Mouse (Mus musculus): Measurements from ENCODE around the gene Mndal.
A peak's percentile ranks its signal among the peaks of the same experiment; 100 is the strongest.
"Not testable (repeated sequence)": the region's sequence is repeated elsewhere in the genome, so short reads cannot be mapped to it uniquely, and the experiment has no call there.

Mndal gene

GRCm38 (mm10) chr1:173941924-173942779 lies at the start of gene Mndal, which contains the start of gene Ifi203:
TSS of gene Mndal (minus strand) at chr1:173942491.
TSS of gene Ifi203 (minus strand) at chr1:173942672.
- DNase-seq: peak in 1 of 2 experiments; percentile 16

GRCm38 (mm10) chr1:173982694-173983305 lies 40.5 kb upstream of the Mndal start, which contains the start of gene Ifi202b:
TSS of gene Ifi202b (minus strand) at chr1:173982744.
- DNase-seq: not testable (repeated sequence)

- DNase-seq: not testable (repeated sequence)
Observed at GRCm38 (mm10) chr1:173981038-173981437, 38.7 kb upstream of the Mndal start.

- no peak for DNase-seq
Observed at GRCm38 (mm10) chr1:173977622-173978021, 35.3 kb upstream of the Mndal start.

- DNase-seq: no peak
Observed at GRCm38 (mm10) chr1:173973111-173973510, 30.8 kb upstream of the Mndal start.

GRCm38 (mm10) chr1:173961491-173961890 lies 19.2 kb upstream of the Mndal start:
- not testable (repeated sequence) for DNase-seq

- not testable (repeated sequence) for DNase-seq
Observed at GRCm38 (mm10) chr1:173959998-173960397, 17.7 kb upstream of the Mndal start.

- DNase-seq: not testable (repeated sequence)
Observed at GRCm38 (mm10) chr1:173955839-173956527, 13.7 kb upstream of the Mndal start.

- DNase-seq: no peak
Observed at GRCm38 (mm10) chr1:173955071-173955796, 12.9 kb upstream of the Mndal start.

- DNase-seq: no peak
Observed at GRCm38 (mm10) chr1:173953563-173953962, 11.3 kb upstream of the Mndal start.

GRCm38 (mm10) chr1:173949044-173949443 lies 6.8 kb upstream of the Mndal start:
- DNase-seq: peak in 1 of 2 experiments; percentile 14

GRCm38 (mm10) chr1:173942780-173943066 lies 432 bp upstream of the Mndal start:
- DNase-seq: peak in 1 of 2 experiments; percentile 11

GRCm38 (mm10) chr1:173941522-173941921 lies 769 bp downstream of the Mndal start:
- not testable (repeated sequence) for DNase-seq

- not testable (repeated sequence) for DNase-seq
Observed at GRCm38 (mm10) chr1:173919279-173919678, 23.0 kb downstream of the Mndal start.

GRCm38 (mm10) chr1:173914559-173914958 lies 27.7 kb downstream of the Mndal start:
- DNase-seq: no peak

- not testable (repeated sequence) for DNase-seq
Observed at GRCm38 (mm10) chr1:173913256-173913791, 29.0 kb downstream of the Mndal start.

GRCm38 (mm10) chr1:173912548-173913255 lies 29.6 kb downstream of the Mndal start, which contains the start of gene Ifi211:
TSS of gene Ifi211 (minus strand) at chr1:173913046.
- not testable (repeated sequence) for DNase-seq

GRCm38 (mm10) chr1:173911808-173912464 lies 30.4 kb downstream of the Mndal start:
- DNase-seq: no peak

- DNase-seq: not testable (repeated sequence)
Observed at GRCm38 (mm10) chr1:173908390-173908789, 33.9 kb downstream of the Mndal start.

GRCm38 (mm10) chr1:173905885-173906284 lies 36.4 kb downstream of the Mndal start:
- DNase-seq: not testable (repeated sequence)

- DNase-seq: not testable (repeated sequence)
Observed at GRCm38 (mm10) chr1:173889741-173890140, 52.5 kb downstream of the Mndal start.

All from thymus, postnatal 36 days (tissue).